Mouse (Mus musculus) intestine, embryonic 15.5 days (tissue): ENCODE measurements around the gene Stt3b. TPM values are rescaled to one million over a fixed set of nuclear protein-coding genes. Genes with fewer than 3 reads are reported as not detected.

Source experiments
- ATAC-seq: fragments of 200-750 bp; cut with Nextera tagmentation; 2 replicates; pipeline ENCODE4 v1.8.0; 2017; ENCODE audit warnings: moderate TSS enrichment, moderate library complexity
- H3K27ac ChIP-seq: fragments of 300-500 bp; sonication (generic); 2 replicates; pipeline ENCODE4 v1.5.1; 2015; ENCODE audit warnings: mild to moderate bottlenecking, inconsistent platforms
- H3K27me3 ChIP-seq: fragments of 300-500 bp; sonication (generic); replicated peaks from 2 replicates; pipeline ENCODE4 v1.6.1; 2015; ENCODE audit warnings: inconsistent platforms
- H3K36me3 ChIP-seq: fragments of 300-500 bp; sonication (generic); 2 replicates; pipeline ENCODE4 v1.6.1; 2015; ENCODE audit warnings: inconsistent platforms
- H3K4me1 ChIP-seq: fragments of 300-500 bp; sonication (generic); replicated peaks from 2 replicates; pipeline ENCODE4 v1.6.1; 2015; ENCODE audit warnings: inconsistent platforms
- H3K4me2 ChIP-seq: fragments of 300-500 bp; sonication (generic); replicated peaks from 2 replicates; pipeline ENCODE4 v1.6.1; 2015; ENCODE audit warnings: mild to moderate bottlenecking, inconsistent platforms
- H3K4me3 ChIP-seq: fragments of 300-500 bp; sonication (generic); replicated peaks from 2 replicates; pipeline ENCODE4 v1.5.1; 2015; ENCODE audit warnings: inconsistent platforms
- H3K9ac ChIP-seq: fragments of 300-500 bp; sonication (generic); 2 replicates; pipeline ENCODE4 v1.6.1; 2015; ENCODE audit warnings: inconsistent platforms
- H3K9me3 ChIP-seq: fragments of 300-500 bp; sonication (generic); 2 replicates; pipeline ENCODE4 v1.6.1; 2016; ENCODE audit warnings: inconsistent platforms
- WGBS: fragments of 180-500 bp; shearing (Covaris S2); methylation state at CpG from one replicate; pipeline ENCODE4 v1.1.7; 2015; 5-methylcytosine and 5-hydroxymethylcytosine counted together
- polyA plus RNA-seq: library from polyadenylated mRNA; unstranded; fragments of >200 nt; fragmentation: Nextera tagmentation; extraction: Ambion mirVana; gene quantifications from 2 replicates; pipeline ENCODE4 v1.2.1, GENCODE M21; 2015

Gene Stt3b
- polyA plus RNA-seq: 128 TPM in 2 replicates

DNA sequence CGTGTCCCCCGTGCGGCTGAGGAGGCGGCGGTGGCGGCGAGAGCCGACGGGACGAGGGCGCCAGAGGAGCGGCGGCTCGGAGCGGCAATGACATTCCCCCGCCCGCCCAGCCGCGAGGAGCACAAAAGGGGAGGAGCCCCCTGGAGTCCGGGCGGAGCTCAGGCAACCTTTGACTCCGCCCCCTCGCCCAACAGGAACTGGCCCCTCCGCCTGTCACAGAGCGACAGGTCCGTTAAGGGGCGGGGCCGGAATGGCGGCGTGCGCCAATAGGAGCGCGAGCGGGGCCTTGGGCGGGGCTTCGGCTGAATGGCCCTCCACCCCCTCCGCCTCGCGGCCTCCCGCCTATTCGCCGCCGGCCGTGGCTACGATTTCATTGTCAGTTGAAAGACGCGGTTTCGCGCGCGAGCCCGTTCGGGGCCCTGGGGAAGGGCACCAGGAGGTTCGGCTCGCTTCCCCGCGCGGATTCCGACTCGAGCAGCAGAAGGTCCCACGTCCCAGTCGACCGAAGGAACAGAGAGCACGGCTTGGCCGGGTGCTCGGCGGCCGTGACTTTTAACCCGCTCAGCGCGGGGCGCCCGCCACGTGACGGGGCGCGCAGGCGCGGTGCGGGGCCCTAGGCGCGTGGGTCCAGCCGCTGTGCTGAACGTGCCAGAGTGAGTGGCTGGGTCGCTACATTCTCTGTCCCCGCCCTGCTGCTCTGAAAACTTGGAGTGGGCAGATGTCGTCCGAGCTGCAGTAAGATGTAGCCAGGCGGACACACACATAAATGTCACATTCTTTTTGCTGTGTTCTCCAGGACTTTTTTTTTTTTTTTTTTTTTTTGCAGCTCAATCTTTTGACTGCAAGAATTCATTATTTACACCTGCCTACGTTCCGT is at the start of gene Stt3b:
Gene Stt3b (minus strand): TSS at position 76 of the 877 bp plus-strand sequence.
- peaks cover 7% of the 10 kb centered on the region; the same call in 1 of the 2 replicates for H3K4me1 ChIP-seq
- H3K36me3 ChIP-seq: no peaks in the 10 kb centered on the region
- H3K9ac ChIP-seq: peak within 1 kb of the TSS; percentile 100
- H3K4me2 ChIP-seq: peak within 1 kb of the TSS; percentile 57
- WGBS: under 1% methylated on average over 86 of the region's 91 CpGs
- peak within 1 kb of the TSS; percentile 99 for H3K27ac ChIP-seq
- ATAC-seq: peak; percentile 95
- no peaks in the 10 kb centered on the region for H3K9me3 ChIP-seq
- H3K4me3 ChIP-seq: peak within 1 kb of the TSS; percentile 97
- no peaks in the 10 kb centered on the region for H3K27me3 ChIP-seq

DNA sequence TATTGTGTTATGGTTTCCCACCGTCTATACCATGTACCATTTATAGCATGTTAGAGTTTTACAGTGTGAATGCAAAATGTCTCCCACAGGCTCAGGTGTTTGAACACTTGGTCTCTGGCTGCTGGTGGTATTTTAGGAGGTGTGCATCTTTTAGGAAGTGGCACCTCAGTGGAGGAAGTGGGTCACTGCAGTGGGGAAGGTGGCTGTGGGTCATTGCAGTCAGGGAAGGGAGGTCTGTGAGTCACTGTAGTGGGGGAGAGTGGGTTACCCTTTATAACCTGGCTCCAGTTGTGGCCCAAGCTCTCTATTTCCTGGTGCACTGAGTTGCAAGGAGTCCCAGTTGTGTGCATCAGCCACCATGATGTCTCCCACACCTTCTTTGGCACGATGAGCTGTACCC is 48.2 kb upstream of the Stt3b start:
- peaks cover 9% of the 10 kb centered on the region; the same call in 1 of the 2 replicates for H3K4me1 ChIP-seq
- no peak for ATAC-seq
- no peaks in the 10 kb centered on the region for H3K9me3 ChIP-seq
- H3K27me3 ChIP-seq: no peaks in the 10 kb centered on the region
- no peak overlapping the region for H3K4me2 ChIP-seq
- no peak overlapping the region for H3K4me3 ChIP-seq
- H3K27ac ChIP-seq: no peak overlapping the region
- no peaks in the 10 kb centered on the region for H3K36me3 ChIP-seq
- WGBS: 86% methylated on average over 2 of the region's 2 CpGs
- H3K9ac ChIP-seq: no peak overlapping the region

DNA sequence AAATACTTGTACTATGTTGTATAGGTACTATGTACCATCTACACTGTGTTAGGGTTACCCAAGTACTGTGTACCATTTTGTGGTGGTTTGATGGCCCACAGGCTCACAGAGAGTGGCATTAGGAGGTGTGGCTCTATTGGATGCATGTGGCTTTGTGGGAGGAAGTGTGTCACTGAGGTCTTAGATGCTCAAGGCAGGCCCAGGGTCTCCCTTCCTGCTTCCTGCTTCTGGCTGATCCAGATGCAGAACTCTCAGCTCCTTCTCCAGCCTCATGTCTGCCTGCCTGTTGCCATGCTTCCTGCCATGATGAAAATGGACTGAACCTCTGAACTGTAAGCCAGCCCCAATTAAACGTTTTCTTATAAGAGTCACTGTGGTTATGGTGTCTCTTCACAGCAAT is 47.8 kb upstream of the Stt3b start:
- 0 out of 2 replicates have a peak overlapping the region, but pooled peaks have one; percentile 10 for H3K27ac ChIP-seq
- H3K9ac ChIP-seq: no peak overlapping the region
- no peak overlapping the region for H3K4me2 ChIP-seq
- WGBS: 84% methylated on average over 1 of the region's 1 CpGs
- peaks cover 9% of the 10 kb centered on the region; the same call in 1 of the 2 replicates for H3K4me1 ChIP-seq
- no peak overlapping the region for H3K4me3 ChIP-seq
- H3K27me3 ChIP-seq: no peaks in the 10 kb centered on the region
- no peaks in the 10 kb centered on the region for H3K36me3 ChIP-seq
- H3K9me3 ChIP-seq: no peaks in the 10 kb centered on the region
- no peak for ATAC-seq

DNA sequence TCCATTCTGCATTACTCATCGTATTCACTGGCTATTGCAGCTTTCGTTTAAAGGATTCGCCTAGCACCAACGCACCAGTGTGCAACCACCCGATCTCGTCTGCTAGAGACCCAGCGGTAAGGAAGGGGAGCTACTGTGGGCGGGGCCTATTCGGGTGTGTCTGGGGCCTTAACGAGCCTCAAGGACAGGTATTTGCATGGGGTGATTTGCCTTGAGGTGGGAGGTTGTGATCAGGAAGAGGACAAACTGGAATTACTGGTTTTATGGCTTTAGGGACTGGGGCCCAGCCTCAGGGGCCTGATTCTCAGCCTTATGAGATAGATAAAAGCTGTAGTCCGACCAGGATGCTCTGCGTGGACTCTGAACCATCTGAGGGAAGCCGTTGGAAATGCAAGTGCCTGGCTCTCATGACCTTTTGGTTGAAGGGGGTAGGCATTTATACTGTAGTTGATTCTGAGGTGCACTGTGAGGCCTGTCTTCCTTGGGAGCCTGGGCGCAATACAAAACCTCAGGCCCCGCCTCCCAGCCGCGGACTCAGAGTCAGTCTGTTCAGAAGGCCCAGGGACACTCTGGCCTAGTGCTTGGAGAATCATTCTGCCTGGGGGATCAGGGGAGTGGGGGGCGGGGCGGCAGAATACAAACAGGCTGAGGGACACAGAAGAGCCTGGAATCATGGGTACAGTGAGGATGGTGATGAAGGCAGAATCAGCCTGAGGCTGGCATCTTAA is 46.7 kb upstream of the Stt3b start:
- peaks cover 9% of the 10 kb centered on the region; the same call in 1 of the 2 replicates for H3K4me1 ChIP-seq
- 35% methylated on average over 19 of the region's 19 CpGs for WGBS
- H3K4me2 ChIP-seq: peak overlapping the region; percentile 41
- H3K27ac ChIP-seq: peak overlapping the region; percentile 92
- H3K36me3 ChIP-seq: no peaks in the 10 kb centered on the region
- no peaks in the 10 kb centered on the region for H3K9me3 ChIP-seq
- H3K9ac ChIP-seq: no peak overlapping the region
- no peaks in the 10 kb centered on the region for H3K27me3 ChIP-seq
- no peak overlapping the region for H3K4me3 ChIP-seq
- ATAC-seq: peak; percentile 92

DNA sequence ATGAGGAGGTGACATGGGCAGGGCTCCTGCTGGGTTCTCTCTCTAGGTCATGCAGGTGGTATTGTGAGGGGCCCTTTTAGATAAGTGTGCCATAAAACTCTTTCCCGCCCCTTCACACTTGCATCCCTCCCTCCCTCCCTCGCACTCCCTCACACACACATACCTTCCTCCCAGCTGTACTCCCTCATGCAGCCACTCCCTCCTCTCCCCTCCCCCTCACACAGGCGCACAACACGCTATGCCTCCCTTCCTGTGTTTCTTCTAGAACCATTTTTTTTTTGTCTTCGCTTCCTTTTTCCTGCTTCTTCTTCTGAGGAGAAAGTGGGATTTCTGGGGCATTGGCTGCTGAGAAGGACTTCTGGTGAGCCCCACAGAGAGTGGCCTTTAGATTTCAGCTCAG is 45.8 kb upstream of the Stt3b start:
- Histone ChIP-seq H3K4me3 (no peak overlapping the region), H3K27me3 (no peaks in the 10 kb centered on the region), H3K9ac (no peak overlapping the region), H3K4me1 (peaks cover 9% of the 10 kb centered on the region; the same call in 1 of the 2 replicates), H3K4me2 (peak overlapping the region; percentile 41), H3K9me3 (no peaks in the 10 kb centered on the region), H3K27ac (peak overlapping the region; percentile 92), H3K36me3 (no peaks in the 10 kb centered on the region)
- ATAC-seq: peak; percentile 79
- WGBS: 7% methylated on average over 5 of the region's 5 CpGs

DNA sequence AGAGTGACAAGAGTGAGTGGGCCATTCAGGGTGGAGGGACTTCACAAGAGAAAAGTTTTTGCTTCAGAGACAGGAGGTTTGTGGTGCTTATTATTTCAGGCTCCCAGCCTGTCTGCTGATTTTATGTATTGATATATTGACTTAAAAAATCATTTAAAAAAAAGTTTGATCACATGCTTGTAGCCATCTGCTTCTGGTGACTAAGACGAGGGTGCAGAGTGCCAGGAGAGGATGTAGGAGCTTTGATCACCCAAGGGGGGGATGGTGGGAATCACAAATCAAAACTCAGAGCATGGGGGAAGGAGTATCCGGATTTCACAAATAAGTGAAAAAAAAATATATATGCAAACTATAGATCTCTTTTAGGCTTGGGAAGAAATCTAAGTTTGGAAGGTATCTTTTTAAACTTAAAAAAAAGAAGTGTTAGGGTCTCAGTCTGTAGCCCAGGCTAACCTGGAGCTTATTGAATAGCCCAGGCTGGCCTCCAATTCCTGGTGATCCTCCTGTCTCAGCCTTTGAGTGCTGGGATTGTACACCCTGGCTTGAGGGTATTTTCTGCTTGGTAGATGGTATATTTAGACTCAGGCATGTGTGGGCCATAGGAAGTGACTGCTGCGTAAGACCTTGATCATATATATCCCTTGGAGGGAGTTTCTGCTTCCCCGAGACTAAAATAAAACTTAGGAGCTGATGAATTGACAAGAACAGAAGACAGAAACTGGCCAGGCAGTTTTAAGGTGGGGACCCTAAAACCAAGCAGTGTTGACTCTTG is 39.7 kb upstream of the Stt3b start:
- Histone ChIP-seq H3K27ac (no peak overlapping the region), H3K9me3 (no peaks in the 10 kb centered on the region), H3K36me3 (no peaks in the 10 kb centered on the region), H3K4me1 (peaks cover 6% of the 10 kb centered on the region; the same call in 1 of the 2 replicates), H3K9ac (no peak overlapping the region), H3K4me3 (no peak overlapping the region), H3K27me3 (no peaks in the 10 kb centered on the region), H3K4me2 (no peak overlapping the region)
- 71% methylated on average over 4 of the region's 4 CpGs for WGBS
- ATAC-seq: no peak

DNA sequence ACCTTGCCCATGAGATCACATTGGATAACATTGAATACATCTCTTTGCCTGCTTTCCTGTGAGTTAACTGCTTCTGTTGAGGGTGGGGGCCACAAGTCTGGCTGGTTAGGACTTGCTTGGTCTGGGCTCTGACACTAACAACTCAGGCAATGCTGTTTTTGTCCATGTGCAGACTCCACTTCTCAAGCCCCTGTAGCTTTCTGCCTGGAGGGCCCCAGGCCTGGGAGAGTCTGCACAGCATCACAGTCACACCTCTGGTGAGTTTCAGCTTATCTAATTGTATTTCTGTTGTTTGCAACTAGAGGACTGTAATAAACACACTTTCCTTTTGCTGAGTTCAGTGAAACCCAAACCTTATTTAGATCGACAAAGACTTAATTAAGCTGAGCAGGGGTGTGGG is 38.9 kb upstream of the Stt3b start:
- no peak overlapping the region for H3K4me3 ChIP-seq
- no peak overlapping the region for H3K9ac ChIP-seq
- no peak overlapping the region for H3K27ac ChIP-seq
- H3K27me3 ChIP-seq: no peaks in the 10 kb centered on the region
- no peaks in the 10 kb centered on the region for H3K9me3 ChIP-seq
- H3K36me3 ChIP-seq: no peaks in the 10 kb centered on the region
- 41% methylated on average over 1 of the region's 1 CpGs for WGBS
- no peak overlapping the region for H3K4me2 ChIP-seq
- no peak for ATAC-seq
- peaks cover 3% of the 10 kb centered on the region; the same call in 1 of the 2 replicates for H3K4me1 ChIP-seq

DNA sequence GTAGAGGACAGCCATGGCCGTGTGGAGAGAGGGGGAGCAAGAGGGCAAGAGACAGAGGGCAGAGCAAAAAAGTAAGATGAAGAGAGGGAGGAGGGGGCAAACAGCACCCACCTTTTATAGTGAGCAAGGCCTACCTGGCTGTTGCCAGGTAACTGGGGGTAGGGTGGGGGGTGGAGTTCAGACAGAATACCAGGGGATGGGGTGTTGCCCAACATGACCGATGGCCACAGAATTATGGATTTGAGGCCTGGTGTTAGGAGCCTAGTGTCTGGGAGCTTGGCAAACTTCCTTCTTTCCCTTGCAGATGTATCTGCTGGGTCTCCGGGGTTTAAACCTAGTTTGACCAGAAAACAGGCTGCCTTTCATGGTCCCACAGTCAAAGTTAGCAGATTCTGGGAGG is 34.7 kb upstream of the Stt3b start:
- no peaks in the 10 kb centered on the region for H3K36me3 ChIP-seq
- H3K4me2 ChIP-seq: no peak overlapping the region
- no peak for ATAC-seq
- H3K27ac ChIP-seq: no peak overlapping the region
- H3K4me3 ChIP-seq: no peak overlapping the region
- peaks cover 8% of the 10 kb centered on the region; the same call in 1 of the 2 replicates for H3K4me1 ChIP-seq
- no peaks in the 10 kb centered on the region for H3K9me3 ChIP-seq
- WGBS: 76% methylated on average over 3 of the region's 3 CpGs
- H3K9ac ChIP-seq: no peak overlapping the region
- no peaks in the 10 kb centered on the region for H3K27me3 ChIP-seq

DNA sequence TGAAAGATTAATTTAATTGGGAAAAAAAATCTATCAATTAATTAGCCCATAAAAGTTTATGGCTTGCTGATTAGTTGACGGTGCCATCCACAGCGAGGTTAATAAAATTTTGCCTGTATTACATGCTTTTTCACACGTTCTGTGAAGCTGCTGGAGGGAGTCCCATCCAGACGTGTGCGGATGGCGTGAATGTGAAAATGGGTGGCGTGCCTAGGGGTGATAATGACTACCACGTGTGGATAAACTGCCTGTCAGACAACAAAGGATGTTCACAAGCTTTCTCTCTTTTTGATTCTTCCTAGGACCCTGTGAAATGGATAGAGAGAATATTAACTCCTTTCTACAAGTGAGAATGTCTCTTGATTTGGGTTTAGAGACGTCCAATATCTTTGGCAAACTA is 31.4 kb upstream of the Stt3b start:
- Histone ChIP-seq H3K36me3 (no peaks in the 10 kb centered on the region), H3K9ac (no peak overlapping the region), H3K4me1 (peaks cover 6% of the 10 kb centered on the region; the same call in 1 of the 2 replicates), H3K4me2 (no peak overlapping the region), H3K4me3 (no peak overlapping the region), H3K27ac (no peak overlapping the region), H3K27me3 (no peaks in the 10 kb centered on the region), H3K9me3 (no peaks in the 10 kb centered on the region)
- 84% methylated on average over 9 of the region's 9 CpGs for WGBS
- no peak for ATAC-seq

DNA sequence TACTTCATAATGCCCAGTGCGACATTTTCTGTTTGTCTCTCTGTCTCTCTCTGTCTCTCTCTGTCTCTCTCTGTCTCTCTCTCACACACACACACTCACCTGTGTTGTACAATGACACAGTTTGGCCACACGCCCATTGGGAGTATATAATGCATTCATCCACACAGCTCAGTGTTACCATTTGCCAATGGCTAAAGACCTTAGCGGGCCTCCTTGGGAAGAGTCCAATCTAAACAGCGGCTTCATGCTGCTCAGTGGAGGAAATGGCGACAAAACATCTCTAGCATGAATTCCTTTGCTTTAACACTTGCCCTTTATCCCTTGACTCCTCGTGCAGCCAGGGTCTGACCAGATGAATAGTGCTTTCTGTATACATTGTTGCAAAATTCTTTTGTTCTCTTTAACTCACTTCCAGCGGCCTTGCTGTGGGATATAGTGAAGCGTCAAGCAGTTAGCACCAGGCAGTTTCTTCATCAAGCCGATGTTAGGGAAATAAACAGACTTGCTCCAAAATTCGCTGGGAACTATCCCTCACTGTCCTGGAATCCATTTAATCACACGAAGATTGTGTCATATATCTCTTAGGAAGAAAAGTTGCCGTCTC is 30.1 kb upstream of the Stt3b start:
- no peak overlapping the region for H3K27ac ChIP-seq
- H3K9me3 ChIP-seq: no peaks in the 10 kb centered on the region
- no peak for ATAC-seq
- H3K9ac ChIP-seq: no peak overlapping the region
- no peaks in the 10 kb centered on the region for H3K36me3 ChIP-seq
- 0 out of 2 replicates have a peak, but pooled peaks cover 5% of the 10 kb centered on the region for H3K4me1 ChIP-seq
- 58% methylated on average over 12 of the region's 12 CpGs for WGBS
- no peak overlapping the region for H3K4me2 ChIP-seq
- no peaks in the 10 kb centered on the region for H3K27me3 ChIP-seq
- H3K4me3 ChIP-seq: no peak overlapping the region

DNA sequence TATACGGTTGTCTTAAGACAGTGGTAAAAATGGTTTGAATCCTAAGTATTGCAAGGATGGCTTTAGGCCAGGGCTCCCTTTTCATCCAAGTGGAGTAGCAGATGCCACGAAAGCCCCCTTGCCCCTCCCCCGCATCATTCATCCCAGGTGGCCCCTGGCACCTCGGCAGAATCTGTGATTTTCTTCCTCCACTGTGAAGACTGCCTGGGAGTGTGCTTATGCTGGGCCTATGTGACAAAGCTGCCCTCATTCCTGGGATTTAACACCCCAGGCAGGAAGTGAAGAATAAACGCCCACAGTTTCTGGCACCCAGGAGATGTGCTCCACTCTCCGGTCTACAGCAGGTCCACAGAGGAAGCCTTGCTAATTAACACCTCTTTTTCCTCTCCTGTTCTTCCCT is 28.6 kb upstream of the Stt3b start:
- H3K27me3 ChIP-seq: no peaks in the 10 kb centered on the region
- H3K36me3 ChIP-seq: no peaks in the 10 kb centered on the region
- no peak overlapping the region for H3K9ac ChIP-seq
- H3K4me3 ChIP-seq: no peak overlapping the region
- no peak for ATAC-seq
- H3K4me2 ChIP-seq: no peak overlapping the region
- WGBS: 53% methylated on average over 6 of the region's 6 CpGs
- H3K4me1 ChIP-seq: 0 out of 2 replicates have a peak, but pooled peaks cover 5% of the 10 kb centered on the region
- no peaks in the 10 kb centered on the region for H3K9me3 ChIP-seq
- no peak overlapping the region for H3K27ac ChIP-seq
